In genomic region chr6:106241553-106241952, GRCm38 (mm10) we compare ENCODE assay signal across 21 mouse cellular contexts.
DNase-seq lines count a peak whose midpoint lies in the region; ATAC-seq and TF ChIP-seq lines count a peak whose summit lies in the region.
"Had no signal": no experiment of that assay in that cellular context is flagged by ENCODE, and none has a peak within 500 bp of the region (broad histone marks: within the 10 kb centered on the region; RNA-seq: fewer than 3 reads in every experiment).

No protein-coding gene starts in this region.

- no peaks in the 10 kb centered on the region for H3K36me3 ChIP-seq in intestine, embryonic 15.5 days
- no peaks in the 10 kb centered on the region for H3K36me3 ChIP-seq in intestine, embryonic 16.5 days (ENCODE audit: control insufficient read depth, insufficient read depth, low read length)
- no peaks in the 10 kb centered on the region for H3K36me3 ChIP-seq in intestine, postnatal 0 days (ENCODE audit: control insufficient read depth, insufficient read depth)
- no peaks in the 10 kb centered on the region for H3K36me3 ChIP-seq in hindbrain, embryonic 12.5 days
- H3K36me3 ChIP-seq: G1E had no signal

- H3K27ac ChIP-seq in intestine, embryonic 15.5 days = no peak overlapping the region
- no peak overlapping the region for H3K27ac ChIP-seq in intestine, embryonic 16.5 days (ENCODE audit: low read length)
- H3K27ac ChIP-seq in intestine, postnatal 0 days (ENCODE audit: low read depth, low read length) = no peak overlapping the region
- no peak overlapping the region for H3K27ac ChIP-seq in hindbrain, embryonic 12.5 days

- H3K4me2 ChIP-seq in intestine, embryonic 15.5 days (replicated peaks) = no peak overlapping the region
- H3K4me2 ChIP-seq in intestine, embryonic 16.5 days (ENCODE audit: low read depth, low read length) = no peak overlapping the region
- H3K4me2 ChIP-seq in intestine, postnatal 0 days (replicated peaks; ENCODE audit: low read depth) = no peak overlapping the region
- no peak overlapping the region for H3K4me2 ChIP-seq in hindbrain, embryonic 12.5 days (replicated peaks)

- no peaks in the 10 kb centered on the region for H3K9me3 ChIP-seq in intestine, embryonic 15.5 days
- H3K9me3 ChIP-seq in intestine, embryonic 16.5 days (ENCODE audit: control insufficient read depth, low read length) = no peaks in the 10 kb centered on the region
- H3K9me3 ChIP-seq in intestine, postnatal 0 days (ENCODE audit: control insufficient read depth) = no peaks in the 10 kb centered on the region
- H3K9me3 ChIP-seq in hindbrain, embryonic 12.5 days (replicated peaks) = no peaks in the 10 kb centered on the region
- H3K9me3 ChIP-seq: G1E had no signal

- H3K4me3 ChIP-seq in intestine, embryonic 15.5 days (replicated peaks) = no peak overlapping the region
- no peak overlapping the region for H3K4me3 ChIP-seq in intestine, embryonic 16.5 days (ENCODE audit: low read length)
- no peak overlapping the region for H3K4me3 ChIP-seq in intestine, postnatal 0 days (ENCODE audit: low read depth, low read length)
- no peak overlapping the region for H3K4me3 ChIP-seq in hindbrain, embryonic 12.5 days

- 47% methylated on average over 1 of the region's 1 CpGs for WGBS in intestine, embryonic 15.5 days
- 35% methylated on average over 1 of the region's 1 CpGs for WGBS in intestine, embryonic 16.5 days
- 41% methylated on average over 1 of the region's 1 CpGs for WGBS in intestine, postnatal 0 days
- 73% methylated on average over 1 of the region's 1 CpGs for WGBS in hindbrain, embryonic 12.5 days

- no peaks in the 10 kb centered on the region for H3K27me3 ChIP-seq in intestine, embryonic 15.5 days (replicated peaks)
- H3K27me3 ChIP-seq in intestine, embryonic 16.5 days (replicated peaks; ENCODE audit: control insufficient read depth, insufficient read depth, low read length) = no peaks in the 10 kb centered on the region
- H3K27me3 ChIP-seq in intestine, postnatal 0 days (replicated peaks; ENCODE audit: control insufficient read depth, insufficient read depth, low read length) = no peaks in the 10 kb centered on the region
- no peaks in the 10 kb centered on the region for H3K27me3 ChIP-seq in hindbrain, embryonic 12.5 days
- H3K27me3 ChIP-seq: CH12.LX had no signal

- ATAC-seq in intestine, embryonic 15.5 days = peak; percentile 90
- peak; percentile 91 for ATAC-seq in intestine, embryonic 16.5 days
- ATAC-seq in intestine, postnatal 0 days = 0 out of 2 replicates have a peak, but pooled peaks have one; percentile 51
- no peak for ATAC-seq in hindbrain, embryonic 12.5 days (ENCODE audit: low FRiP score)
- ATAC-seq: activated CD4-positive, CD25-positive, alpha-beta regulatory T cell, adult 4 months; CD4-positive, CD25-positive, alpha-beta regulatory T cell, adult 4 months; Patski had no signal

- H3K4me1 ChIP-seq in intestine, embryonic 15.5 days (replicated peaks) = no peaks in the 10 kb centered on the region
- H3K4me1 ChIP-seq in intestine, embryonic 16.5 days (ENCODE audit: control insufficient read depth, insufficient read depth, low read length) = no peaks in the 10 kb centered on the region
- no peaks in the 10 kb centered on the region for H3K4me1 ChIP-seq in intestine, postnatal 0 days (replicated peaks; ENCODE audit: control insufficient read depth, insufficient read depth, low read length)
- H3K4me1 ChIP-seq in hindbrain, embryonic 12.5 days = no peaks in the 10 kb centered on the region

- DNase-seq in cerebellum, adult 9-10 months = no peak
- DNase-seq in thymus, postnatal 25 days = no peak
- DNase-seq: adrenal gland, adult 2 months; adrenal gland, adult 8-10 months; adrenal gland, postnatal 10 days; adrenal gland, postnatal 14 days; adrenal gland, postnatal 25 days; adrenal gland, postnatal 36 days; B cell, adult 2 months; cerebellum, adult 11 months; cerebellum, adult 11-12 months; cerebellum, adult 18-20 months had no signal

- no peak for TF ChIP-seq CTCF in intestine, postnatal 0 days (IDR thresholded peaks at IDR 0.05; ENCODE audit: low read depth)

- no peak overlapping the region for H3K9ac ChIP-seq in intestine, embryonic 15.5 days
- H3K9ac ChIP-seq in intestine, embryonic 16.5 days (ENCODE audit: low read depth, low read length) = no peak overlapping the region
- no peak overlapping the region for H3K9ac ChIP-seq in intestine, postnatal 0 days (ENCODE audit: low read depth, low read length)
- no peak overlapping the region for H3K9ac ChIP-seq in hindbrain, embryonic 12.5 days
